Mouse (Mus musculus) lung, adult 2 months (tissue): ENCODE data around the gene Olfr568.

Source experiments
- CTCF ChIP-seq: fragments of 200-500 bp; IDR thresholded peaks from 2 replicates; pipeline ENCODE4 v1.5.1; 2011; ENCODE audit warnings: mild to moderate bottlenecking, low read length, control low read depth; ENCODE audit not compliant: insufficient read depth
- POLR2A ChIP-seq: fragments of 200-500 bp; IDR thresholded peaks from 2 replicates; pipeline ENCODE4 v1.6.1; 2011; ENCODE audit warnings: low read depth, mild to moderate bottlenecking, control low read depth, low read length, borderline replicate concordance; ENCODE audit errors: extremely low read depth

GRCm38 (mm10) chr7:102924109-102924508, 47.2 kb downstream of the Olfr568 start, which contains the start of gene Olfr572:
- TF ChIP-seq CTCF (no peak), POLR2A (no peak)
